Mouse (Mus musculus) embryonic fibroblast, embryonic 13.5 days (primary cell): ENCODE results near the gene Alad. TPM values are rescaled to one million over a fixed set of nuclear protein-coding genes. Genes with fewer than 3 reads are reported as not detected.

Experiments used
- H3K27ac ChIP-seq: 2 replicates; pipeline ENCODE4 v1.5.1; 2012; ENCODE audit warnings: low read length, control low read depth, inconsistent platforms; ENCODE audit not compliant: insufficient read depth
- H3K4me1 ChIP-seq: 2 replicates; pipeline ENCODE4 v1.6.1; 2011; ENCODE audit warnings: low read length; ENCODE audit not compliant: control insufficient read depth, insufficient read depth
- H3K4me3 ChIP-seq: 2 replicates; pipeline ENCODE4 v1.5.1; 2011; ENCODE audit warnings: mild to moderate bottlenecking, control low read depth, low read length; ENCODE audit not compliant: insufficient read depth
- CTCF ChIP-seq: IDR thresholded peaks from 2 replicates; pipeline ENCODE4 v1.5.1; 2011; ENCODE audit warnings: mild to moderate bottlenecking, control low read depth, low read length, moderate library complexity, borderline replicate concordance; ENCODE audit not compliant: insufficient read depth
- POLR2A ChIP-seq: IDR thresholded peaks from 2 replicates; pipeline ENCODE4 v1.6.1; 2011; ENCODE audit warnings: low read depth, mild to moderate bottlenecking, control low read depth, low read length, moderate library complexity
- polyA plus RNA-seq: library from polyadenylated mRNA; stranded (reverse); fragments of >200 nt; gene quantifications from 2 replicates; pipeline ENCODE4 v1.2.4, GENCODE M21; 2011; ENCODE audit warnings: low read depth; ENCODE audit not compliant: missing spikeins, insufficient read length

Alad gene
- polyA plus RNA-seq, 1 experiment = 16.5 TPM

GRCm38 (mm10) chr4:62509946-62510345, 9.8 kb downstream of the Alad start:
- Histone ChIP-seq H3K27ac (no peak overlapping the region), H3K4me3 (no peak overlapping the region), H3K4me1 (no peaks in the 10 kb centered on the region)
- TF ChIP-seq CTCF = no peak
- no peak for TF ChIP-seq POLR2A

GRCm38 (mm10) chr4:62508839-62509238, 10.9 kb downstream of the Alad start:
- H3K27ac ChIP-seq = no peak overlapping the region
- H3K4me1 ChIP-seq = no peaks in the 10 kb centered on the region
- H3K4me3 ChIP-seq = no peak overlapping the region
- TF ChIP-seq POLR2A (no peak), CTCF (no peak)

GRCm38 (mm10) chr4:62506798-62507197, 12.9 kb downstream of the Alad start:
- TF ChIP-seq POLR2A = no peak
- TF ChIP-seq CTCF = no peak; the same call in 1 of the 2 replicates
- no peak overlapping the region for H3K27ac ChIP-seq
- no peak overlapping the region for H3K4me3 ChIP-seq
- H3K4me1 ChIP-seq = no peaks in the 10 kb centered on the region

DNA sequence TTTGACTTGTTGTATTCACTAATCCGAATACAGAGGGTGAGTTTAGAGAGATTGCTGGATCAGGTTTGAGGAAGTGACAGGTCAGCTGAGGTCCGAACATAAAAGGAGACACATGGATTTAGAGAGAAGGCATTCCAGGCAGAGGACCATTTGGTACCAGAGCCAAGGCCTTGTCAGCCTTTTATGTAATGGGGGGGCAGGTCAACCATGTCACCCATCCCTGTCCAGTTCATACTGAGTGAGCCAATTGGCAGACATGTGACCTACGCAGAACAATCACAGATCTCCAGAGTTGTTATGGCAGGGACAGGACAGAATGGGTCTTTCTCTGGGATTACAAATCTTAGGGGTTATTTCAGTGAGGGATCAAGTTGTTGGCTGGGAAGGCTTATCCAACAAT, 13.7 kb downstream of the Alad start:
- TF ChIP-seq CTCF (no peak), POLR2A (no peak)
- no peak overlapping the region for H3K27ac ChIP-seq
- H3K4me3 ChIP-seq = no peak overlapping the region
- no peaks in the 10 kb centered on the region for H3K4me1 ChIP-seq

- no peak for TF ChIP-seq CTCF
- TF ChIP-seq POLR2A = no peak
- Histone ChIP-seq H3K4me1 (no peaks in the 10 kb centered on the region), H3K4me3 (peak within 1 kb of the TSS; percentile 73), H3K27ac (no peak within 1 kb of the TSS)
Observed at GRCm38 (mm10) chr4:62503374-62503970, 16.2 kb downstream of the Alad start, which contains the start of gene Hdhd3. Hdhd3 (minus strand) TSS chr4:62503467.

GRCm38 (mm10) chr4:62502969-62503368, 16.7 kb downstream of the Alad start:
- no peak overlapping the region for H3K27ac ChIP-seq
- TF ChIP-seq POLR2A = no peak
- no peak for TF ChIP-seq CTCF

DNA sequence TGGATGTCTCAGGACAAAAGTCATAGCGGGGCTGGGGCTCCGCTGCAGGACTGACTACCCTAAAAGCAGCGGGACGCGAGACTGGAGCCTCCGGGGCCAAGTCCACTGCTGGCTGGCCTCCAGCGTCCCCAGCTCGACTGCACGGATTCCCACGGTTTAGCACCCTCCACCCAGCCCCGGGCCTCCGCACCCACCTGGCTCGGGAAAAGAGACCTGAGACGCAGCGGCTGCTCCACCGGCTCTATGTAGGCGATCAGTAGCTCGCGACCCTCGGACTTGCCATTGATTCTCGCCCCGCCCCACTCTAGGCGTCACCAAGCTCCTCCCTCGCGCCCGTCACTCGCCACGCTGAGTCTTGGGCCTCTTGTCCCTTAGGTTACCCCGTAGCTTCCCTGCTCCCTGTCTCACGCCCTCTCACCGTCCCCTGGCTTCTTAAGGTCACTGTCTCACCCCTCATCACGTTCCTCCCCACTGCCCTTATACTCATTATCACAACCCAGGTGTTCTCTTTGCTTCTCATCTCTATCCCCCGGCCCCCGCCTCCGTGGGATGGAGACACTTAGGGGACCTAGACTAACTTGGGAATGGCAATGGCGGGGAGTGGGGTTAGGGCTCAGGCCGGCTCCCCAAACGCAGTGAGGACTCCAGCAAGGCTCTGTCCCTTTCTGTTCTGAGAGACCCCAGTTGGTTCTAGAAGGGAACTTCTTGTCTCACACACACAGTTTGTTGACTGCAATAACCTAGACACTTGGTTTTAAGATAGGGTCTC, 17.6 kb downstream of the Alad start:
- peak overlapping the region; percentile 73 for H3K4me3 ChIP-seq
- H3K4me1 ChIP-seq = no peaks in the 10 kb centered on the region
- H3K27ac ChIP-seq = no peak overlapping the region
- TF ChIP-seq POLR2A (peak; percentile 89), CTCF (no peak)

More at GRCm38 (mm10) chr4:62502969-62503368, 16.7 kb downstream of the Alad start:
- no peak overlapping the region for H3K4me3 ChIP-seq
- H3K4me1 ChIP-seq = no peaks in the 10 kb centered on the region

DNA sequence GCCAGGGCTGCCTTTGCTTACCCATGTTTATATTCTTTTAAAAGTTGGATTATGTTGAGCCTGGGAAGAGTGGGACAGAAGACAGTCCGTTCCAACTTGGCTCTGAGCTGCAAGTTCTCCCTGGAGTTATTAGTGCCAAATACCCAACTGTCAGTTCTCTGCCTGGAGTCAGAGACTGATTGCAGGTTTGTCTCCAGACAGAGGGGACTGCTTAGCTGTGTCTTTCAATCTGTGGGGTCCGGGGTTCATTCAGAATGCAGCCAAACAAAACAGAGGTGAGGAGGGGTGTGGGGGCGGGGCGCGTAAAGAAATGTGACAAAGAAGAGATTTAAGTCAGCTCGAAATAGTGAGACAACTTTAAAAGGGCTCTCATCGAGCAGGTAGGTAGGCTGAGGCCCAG, 18.2 kb downstream of the Alad start:
- Histone ChIP-seq H3K27ac (no peak overlapping the region), H3K4me3 (peak overlapping the region; percentile 73), H3K4me1 (no peaks in the 10 kb centered on the region)
- TF ChIP-seq CTCF (no peak), POLR2A (no peak)

DNA sequence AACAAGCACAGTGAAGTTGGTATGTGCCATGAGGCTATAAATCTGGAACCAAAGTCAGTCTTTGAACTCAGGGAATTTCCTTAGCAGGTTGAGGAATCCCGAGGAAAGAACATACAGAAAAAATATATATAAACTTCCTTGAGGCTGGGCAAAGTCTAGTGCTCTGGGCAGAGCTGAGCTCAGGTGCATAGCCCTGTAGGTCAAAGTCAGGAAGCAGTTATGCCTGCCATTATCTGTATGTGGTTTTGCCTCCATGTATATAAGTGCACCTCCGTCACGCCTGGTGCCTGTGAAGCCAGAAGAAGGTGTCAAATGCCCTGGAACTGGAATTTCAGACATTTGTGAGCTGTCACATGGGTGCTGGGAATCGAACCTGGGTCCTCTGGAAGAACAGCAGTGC, 18.9 kb downstream of the Alad start:
- H3K4me3 ChIP-seq = no peak overlapping the region
- H3K4me1 ChIP-seq = no peaks in the 10 kb centered on the region
- TF ChIP-seq CTCF = no peak
- no peak for TF ChIP-seq POLR2A
- no peak overlapping the region for H3K27ac ChIP-seq

GRCm38 (mm10) chr4:62496815-62497214, 22.9 kb downstream of the Alad start:
- TF ChIP-seq CTCF (no peak), POLR2A (no peak)
- Histone ChIP-seq H3K27ac (no peak overlapping the region), H3K4me1 (no peaks in the 10 kb centered on the region), H3K4me3 (no peak overlapping the region)
